Mouse (Mus musculus): Measurements from ENCODE around the gene Lnpk.

Gene Lnpk

DNA sequence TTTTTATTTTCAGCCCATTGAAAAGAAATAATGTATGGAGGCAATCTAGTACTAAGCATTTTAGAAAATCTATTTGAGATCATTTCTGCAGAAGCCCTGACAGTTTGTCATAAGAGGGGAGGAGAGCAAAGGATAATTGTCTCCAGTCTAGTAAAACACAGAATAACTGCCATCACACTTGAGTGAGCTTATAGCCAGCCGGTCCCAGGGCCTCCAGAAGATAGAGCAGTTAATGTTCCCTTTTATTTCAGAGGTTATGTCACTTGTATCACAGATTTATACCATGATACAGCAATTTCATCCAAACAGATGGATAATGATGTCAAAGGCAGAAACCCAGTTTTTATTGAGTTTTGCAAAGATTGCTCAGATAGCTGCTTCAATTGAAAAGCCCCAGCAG, 89.0 kb downstream of the Lnpk start:
- no peak for DNase-seq (ENCODE audit: low spot score)

DNA sequence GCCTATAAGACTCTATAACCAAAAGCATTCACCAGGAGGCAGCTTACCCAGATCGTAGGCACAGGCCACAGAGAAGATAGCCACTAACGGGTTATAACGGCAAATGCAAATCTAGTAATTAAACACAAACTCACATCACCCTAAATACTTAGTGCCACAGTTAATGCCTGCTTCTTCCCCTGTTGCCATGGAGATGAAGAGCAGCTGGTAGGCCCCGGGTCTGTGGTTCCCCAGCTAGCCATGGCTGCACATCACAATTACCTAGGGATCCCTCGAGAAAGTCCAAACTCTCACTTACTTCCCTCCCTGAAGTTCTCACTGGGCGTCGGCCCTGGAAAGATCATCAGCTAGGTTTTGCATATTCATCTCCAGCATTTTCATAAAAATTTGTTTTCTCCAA, 90.8 kb downstream of the Lnpk start:
- no peak for DNase-seq (ENCODE audit: low spot score)

DNA sequence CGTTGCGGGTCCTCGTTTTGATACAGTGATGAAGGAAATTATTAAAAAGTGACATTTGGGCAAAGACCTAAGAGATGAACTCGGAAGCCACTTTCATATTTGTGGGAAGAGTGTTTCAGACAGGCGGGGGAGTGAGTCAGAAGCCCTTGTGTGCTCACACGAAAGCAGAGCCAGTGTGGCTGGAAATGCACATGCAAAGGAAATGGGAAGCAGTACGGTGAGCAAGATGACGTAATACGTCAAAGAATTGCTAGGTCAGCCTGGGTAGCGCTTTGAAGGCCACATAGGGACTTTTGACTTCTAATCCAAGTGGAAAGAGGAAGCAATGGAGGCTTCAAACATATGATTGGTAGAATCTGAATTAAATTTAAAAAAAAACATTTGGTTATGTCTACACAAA, 96.6 kb downstream of the Lnpk start:
- no peak for DNase-seq (ENCODE audit: low spot score)

DNA sequence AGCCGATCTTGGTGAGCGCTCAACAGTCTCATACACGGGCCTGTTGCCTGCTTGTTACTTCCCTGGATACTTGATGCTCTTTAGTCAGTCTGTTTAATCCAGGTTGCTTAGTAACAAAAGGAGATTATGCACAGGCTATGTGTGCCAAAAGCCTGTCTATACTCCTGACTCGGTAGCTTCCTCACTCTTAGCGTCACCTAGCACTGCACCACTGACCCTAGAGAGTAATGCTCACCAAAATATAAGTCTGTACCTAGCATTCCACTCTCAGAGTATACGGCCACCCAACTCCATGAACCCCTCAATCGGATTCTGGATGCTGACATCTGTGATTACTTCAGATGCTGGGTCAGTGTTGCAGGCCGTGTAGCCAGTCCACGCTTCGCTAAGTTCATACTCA, 97.1 kb downstream of the Lnpk start:
- DNase-seq (ENCODE audit: low spot score) = no peak
